Mouse (Mus musculus): Measurements from ENCODE around the gene Tm9sf4. TPM values are rescaled to one million over a fixed set of nuclear protein-coding genes. Genes with fewer than 3 reads are reported as not detected.

Tm9sf4 gene
- total RNA-seq, 2 experiments from 2014 or later, result 48.6 to 52.9 TPM

- no peak for DNase-seq
- intact Hi-C loops (cut with DNase I), result no loop called here
These were observed 47.0 kb downstream of the Tm9sf4 start for GRCm38 (mm10) chr2:153208149-153208548.

- intact Hi-C loops (cut with DNase I), result no loop called here
- no peak for DNase-seq
These were observed 48.2 kb downstream of the Tm9sf4 start for GRCm38 (mm10) chr2:153209286-153209685.

GRCm38 (mm10) chr2:153211451-153211850 is 50.3 kb downstream of the Tm9sf4 start:
- intact Hi-C loops (cut with DNase I), result no loop called here
- DNase-seq, result no peak

- no peak for DNase-seq
- intact Hi-C loops (cut with DNase I), result no loop called here
These were observed 52.2 kb downstream of the Tm9sf4 start for GRCm38 (mm10) chr2:153213351-153213750.

- intact Hi-C loops (cut with DNase I), result no loop called here
- no peak for DNase-seq
These were observed 53.7 kb downstream of the Tm9sf4 start for GRCm38 (mm10) chr2:153214771-153215259.

- intact Hi-C loops (cut with DNase I), result no loop called here
These were observed 54.3 kb downstream of the Tm9sf4 start for GRCm38 (mm10) chr2:153215421-153215820.

GRCm38 (mm10) chr2:153217826-153218340 is 56.8 kb downstream of the Tm9sf4 start:
- intact Hi-C loops (cut with DNase I), result no loop called here

More at GRCm38 (mm10) chr2:153215421-153215820, 54.3 kb downstream of the Tm9sf4 start:
- DNase-seq, result no peak

GRCm38 (mm10) chr2:153218516-153218915 is 57.4 kb downstream of the Tm9sf4 start:
- intact Hi-C loops (cut with DNase I), result no loop called here
- DNase-seq, result no peak

More at GRCm38 (mm10) chr2:153217826-153218340, 56.8 kb downstream of the Tm9sf4 start:
- DNase-seq, result no peak

GRCm38 (mm10) chr2:153221620-153222019 is 60.5 kb downstream of the Tm9sf4 start:
- intact Hi-C loops (cut with DNase I), result no loop called here
- no peak for DNase-seq

- intact Hi-C loops (cut with DNase I), result no loop called here
- DNase-seq, result no peak
These were observed 61.0 kb downstream of the Tm9sf4 start for GRCm38 (mm10) chr2:153222130-153222529.

- no peak for DNase-seq
- intact Hi-C loops (cut with DNase I), result no loop called here
These were observed 61.5 kb downstream of the Tm9sf4 start for GRCm38 (mm10) chr2:153222566-153222965.

- peak; percentile 44 to 49 for DNase-seq
- intact Hi-C loops (cut with DNase I), result no loop called here
These were observed 64.0 kb downstream of the Tm9sf4 start, which contains the start of gene Tspyl3 for GRCm38 (mm10) chr2:153224946-153225594. Gene Tspyl3 (minus strand): TSS chr2:153225441.

- no peak for DNase-seq
- intact Hi-C loops (cut with DNase I), result no loop called here
These were observed 64.5 kb downstream of the Tm9sf4 start for GRCm38 (mm10) chr2:153225595-153225953.

- no peak for DNase-seq
- intact Hi-C loops (cut with DNase I), result no loop called here
These were observed 66.9 kb downstream of the Tm9sf4 start for GRCm38 (mm10) chr2:153227959-153228358.

GRCm38 (mm10) chr2:153228523-153228922 is 67.4 kb downstream of the Tm9sf4 start:
- DNase-seq, result no peak
- intact Hi-C loops (cut with DNase I), result no loop called here

GRCm38 (mm10) chr2:153237193-153237592 is 76.1 kb downstream of the Tm9sf4 start:
- intact Hi-C loops (cut with DNase I), result no loop called here

GRCm38 (mm10) chr2:153237891-153238290 is 76.8 kb downstream of the Tm9sf4 start:
- intact Hi-C loops (cut with DNase I), result no loop called here

More at GRCm38 (mm10) chr2:153237193-153237592, 76.1 kb downstream of the Tm9sf4 start:
- DNase-seq, result no peak

GRCm38 (mm10) chr2:153238406-153238805 is 77.3 kb downstream of the Tm9sf4 start:
- intact Hi-C loops (cut with DNase I), result no loop called here
- no peak for DNase-seq

More at GRCm38 (mm10) chr2:153237891-153238290, 76.8 kb downstream of the Tm9sf4 start:
- no peak for DNase-seq

- intact Hi-C loops (cut with DNase I), result no loop called here
- no peak for DNase-seq
These were observed 78.1 kb downstream of the Tm9sf4 start for GRCm38 (mm10) chr2:153239021-153239859.

- DNase-seq, result no peak
- intact Hi-C loops (cut with DNase I), result loop anchor here (2.0 to 5.0 kb wide), 4 partner anchors 79 to 207 kb away; partner anchors contain the start of gene Tm9sf4
These were observed 78.9 kb downstream of the Tm9sf4 start for GRCm38 (mm10) chr2:153239860-153240480.
